Mouse (Mus musculus) central nervous system, embryonic 18 days (tissue): ENCODE results near the gene Golph3. TPM values are rescaled to one million over a fixed set of nuclear protein-coding genes. Genes with fewer than 3 reads are reported as not detected.

Experiments used
- polyA plus RNA-seq: library from polyadenylated mRNA; depleted of rRNA; stranded (reverse); fragments of >200 nt; gene quantifications from 2 replicates; pipeline ENCODE4 v1.2.3, GENCODE M21; 2012; rRNA removed

Gene Golph3
- 59.4 and 66.0 TPM in 2 replicates for polyA plus RNA-seq

GRCm38 (mm10) chr15:12321091-12321787 is at the start of gene Golph3:
Gene Golph3 (plus strand): TSS chr15:12321450.

GRCm38 (mm10) chr15:12321788-12322621 is 755 bp downstream of the Golph3 start, which contains the start of gene 1810049J17Rik:
Gene 1810049J17Rik (minus strand): TSS chr15:12321899.

Other genes with a start within 250 kb of the Golph3 start
- 102 and 107 TPM in 2 replicates for gene Zfr, start 203.6 kb upstream of the Golph3 start, polyA plus RNA-seq
- 11.8 and 12.0 TPM in 2 replicates for gene Mtmr12, start 116.4 kb upstream of the Golph3 start, polyA plus RNA-seq
- gene 1810049J17Rik, start 449 bp downstream of the Golph3 start, polyA plus RNA-seq = not detected in 2 replicates